Mouse (Mus musculus) testis, adult 2 months (tissue): Measurements from ENCODE around the gene Olfr263.

ENCODE experiments used
- CTCF ChIP-seq: fragments of 200-500 bp; IDR thresholded peaks from 2 replicates; pipeline ENCODE4 v1.5.1; 2012; ENCODE audit warnings: low read depth, mild to moderate bottlenecking, inconsistent platforms, low read length, moderate library complexity; ENCODE audit not compliant: control insufficient read depth, insufficient read depth, insufficient replicate concordance
- POLR2A ChIP-seq: fragments of 200-500 bp; IDR thresholded peaks from 2 replicates; pipeline ENCODE4 v1.6.1; 2012; ENCODE audit warnings: low read depth, mild to moderate bottlenecking, inconsistent platforms, low read length, moderate library complexity; ENCODE audit not compliant: control insufficient read depth

GRCm38 (mm10) chr13:21166936-21167909 is 37.8 kb downstream of the Olfr263 start:
- TF ChIP-seq POLR2A: no peak
- TF ChIP-seq CTCF: no peak
